Mouse (Mus musculus): ENCODE results near the gene Serinc1. TPM values are rescaled to one million over a fixed set of nuclear protein-coding genes. Genes with fewer than 3 reads are reported as not detected.

Gene Serinc1
- total RNA-seq, 2 experiments from 2014 or later: 168 to 169 TPM

- DNase-seq (ENCODE audit: low spot score in 2 of 2): peak; percentile 90 to 95
These were observed 46.3 kb downstream of the Serinc1 start, which contains the start of gene Hsf2 for GRCm38 (mm10) chr10:57485908-57486541. Gene Hsf2 (plus strand): TSS chr10:57486385.

GRCm38 (mm10) chr10:57484741-57485140 lies 47.6 kb downstream of the Serinc1 start:
- DNase-seq (ENCODE audit: low spot score in 2 of 2): no peak

- no peak for DNase-seq (ENCODE audit: low spot score in 2 of 2)
These were observed 50.6 kb downstream of the Serinc1 start for GRCm38 (mm10) chr10:57481717-57482116.

- no peak for DNase-seq (ENCODE audit: low spot score in 2 of 2)
These were observed 55.0 kb downstream of the Serinc1 start for GRCm38 (mm10) chr10:57477121-57477843.

Other genes with a start within 250 kb of the Serinc1 start
- gene Hsf2, start 46.1 kb downstream of the Serinc1 start, total RNA-seq (2021): 10 to 100 TPM; 38.0 to 50.0 TPM
- under 1 TPM in 1 of 2 experiments, not detected in 1; 0.88 TPM for gene Pkib, start 99.5 kb upstream of the Serinc1 start, total RNA-seq (2021)

All from gastrocnemius, postnatal 4 days (tissue).